Mouse (Mus musculus): ENCODE measurements at regions not wholly inside any gene's neighbourhood (a gene's known extent, or its start where the extent isn't known, plus 50 kb on each side); places are given as distances from the start of the nearest gene placed in this dataset.

GRCm38 (mm10) chr10:23004768-23005167, 184.8 kb upstream of the Tcf21 start:
- no peak for ATAC-seq (replicated peaks; ENCODE audit: low FRiP score)

GRCm38 (mm10) chr10:23003686-23004085, 183.7 kb upstream of the Tcf21 start:
- Histone ChIP-seq H3K4me2 (no peak overlapping the region), H3K9me3 (ENCODE audit: control insufficient read depth, low read length) (no peaks in the 10 kb centered on the region), H3K27me3 (replicated peaks; ENCODE audit: control insufficient read depth, insufficient read depth, low read length) (no peaks in the 10 kb centered on the region), H3K27ac (ENCODE audit: low read depth, low read length) (no peak overlapping the region), H3K36me3 (ENCODE audit: control insufficient read depth, insufficient read depth, low read length) (no peaks in the 10 kb centered on the region), H3K9ac (ENCODE audit: low read depth, low read length) (no peak overlapping the region), H3K4me1 (replicated peaks; ENCODE audit: control insufficient read depth, insufficient read depth, low read length) (no peaks in the 10 kb centered on the region), H3K4me3 (ENCODE audit: low read depth, low read length) (no peak overlapping the region)
- ATAC-seq (replicated peaks; ENCODE audit: low FRiP score) = no peak
- no peak for DNase-seq (ENCODE audit: low spot score)

More at GRCm38 (mm10) chr10:23004768-23005167, 184.8 kb upstream of the Tcf21 start:
- H3K4me2 ChIP-seq = no peak overlapping the region
- H3K9me3 ChIP-seq (ENCODE audit: control insufficient read depth, low read length) = no peaks in the 10 kb centered on the region
- H3K4me3 ChIP-seq (ENCODE audit: low read depth, low read length) = no peak overlapping the region
- H3K27ac ChIP-seq (ENCODE audit: low read depth, low read length) = no peak overlapping the region
- DNase-seq (ENCODE audit: low spot score) = no peak
- no peaks in the 10 kb centered on the region for H3K36me3 ChIP-seq (ENCODE audit: control insufficient read depth, insufficient read depth, low read length)
- WGBS = 72% methylated on average over 1 of the region's 1 CpGs
- H3K9ac ChIP-seq (ENCODE audit: low read depth, low read length) = no peak overlapping the region
- no peaks in the 10 kb centered on the region for H3K4me1 ChIP-seq (replicated peaks; ENCODE audit: control insufficient read depth, insufficient read depth, low read length)
- H3K27me3 ChIP-seq (replicated peaks; ENCODE audit: control insufficient read depth, insufficient read depth, low read length) = no peaks in the 10 kb centered on the region

GRCm38 (mm10) chr10:22998561-22998960, 178.6 kb upstream of the Tcf21 start:
- no peaks in the 10 kb centered on the region for H3K36me3 ChIP-seq (ENCODE audit: control insufficient read depth, insufficient read depth, low read length)
- WGBS = 68% methylated on average over 2 of the region's 2 CpGs
- ATAC-seq (replicated peaks; ENCODE audit: low FRiP score) (no peak), DNase-seq (ENCODE audit: low spot score) (no peak)
- H3K9me3 ChIP-seq (ENCODE audit: control insufficient read depth, low read length) = no peaks in the 10 kb centered on the region
- no peak overlapping the region for H3K27ac ChIP-seq (ENCODE audit: low read depth, low read length)
- H3K9ac ChIP-seq (ENCODE audit: low read depth, low read length) = no peak overlapping the region
- H3K4me3 ChIP-seq (ENCODE audit: low read depth, low read length) = no peak overlapping the region
- H3K27me3 ChIP-seq (replicated peaks; ENCODE audit: control insufficient read depth, insufficient read depth, low read length) = no peaks in the 10 kb centered on the region
- no peak overlapping the region for H3K4me2 ChIP-seq
- H3K4me1 ChIP-seq (replicated peaks; ENCODE audit: control insufficient read depth, insufficient read depth, low read length) = no peaks in the 10 kb centered on the region

GRCm38 (mm10) chr10:22997571-22997970, 177.6 kb upstream of the Tcf21 start:
- no peak for ATAC-seq (replicated peaks; ENCODE audit: low FRiP score)

GRCm38 (mm10) chr10:22993158-22993557, 173.2 kb upstream of the Tcf21 start:
- no peak overlapping the region for H3K27ac ChIP-seq (ENCODE audit: low read depth, low read length)
- no peaks in the 10 kb centered on the region for H3K27me3 ChIP-seq (replicated peaks; ENCODE audit: control insufficient read depth, insufficient read depth, low read length)
- no peaks in the 10 kb centered on the region for H3K9me3 ChIP-seq (ENCODE audit: control insufficient read depth, low read length)
- no peak for ATAC-seq (replicated peaks; ENCODE audit: low FRiP score)
- no peak overlapping the region for H3K4me3 ChIP-seq (ENCODE audit: low read depth, low read length)
- no peaks in the 10 kb centered on the region for H3K4me1 ChIP-seq (replicated peaks; ENCODE audit: control insufficient read depth, insufficient read depth, low read length)
- WGBS = 84% methylated on average over 3 of the region's 3 CpGs
- no peak overlapping the region for H3K4me2 ChIP-seq
- H3K9ac ChIP-seq (ENCODE audit: low read depth, low read length) = no peak overlapping the region
- no peaks in the 10 kb centered on the region for H3K36me3 ChIP-seq (ENCODE audit: control insufficient read depth, insufficient read depth, low read length)
- no peak for DNase-seq (ENCODE audit: low spot score)

More at GRCm38 (mm10) chr10:22997571-22997970, 177.6 kb upstream of the Tcf21 start:
- Histone ChIP-seq H3K9ac (ENCODE audit: low read depth, low read length) (no peak overlapping the region), H3K27ac (ENCODE audit: low read depth, low read length) (no peak overlapping the region), H3K4me1 (replicated peaks; ENCODE audit: control insufficient read depth, insufficient read depth, low read length) (no peaks in the 10 kb centered on the region), H3K4me2 (no peak overlapping the region), H3K36me3 (ENCODE audit: control insufficient read depth, insufficient read depth, low read length) (no peaks in the 10 kb centered on the region), H3K4me3 (ENCODE audit: low read depth, low read length) (no peak overlapping the region), H3K27me3 (replicated peaks; ENCODE audit: control insufficient read depth, insufficient read depth, low read length) (no peaks in the 10 kb centered on the region), H3K9me3 (ENCODE audit: control insufficient read depth, low read length) (no peaks in the 10 kb centered on the region)
- 86% methylated on average over 5 of the region's 5 CpGs for WGBS
- DNase-seq (ENCODE audit: low spot score) = no peak

GRCm38 (mm10) chr10:22981798-22982197, 161.8 kb upstream of the Tcf21 start:
- DNase-seq (ENCODE audit: low spot score) (no peak), ATAC-seq (replicated peaks; ENCODE audit: low FRiP score) (peak; percentile 41; the same call in 1 of the 2 replicates)
- Histone ChIP-seq H3K9me3 (ENCODE audit: control insufficient read depth, low read length) (no peaks in the 10 kb centered on the region), H3K4me3 (ENCODE audit: low read depth, low read length) (no peak overlapping the region), H3K27ac (ENCODE audit: low read depth, low read length) (no peak overlapping the region), H3K4me2 (no peak overlapping the region), H3K9ac (ENCODE audit: low read depth, low read length) (no peak overlapping the region), H3K4me1 (replicated peaks; ENCODE audit: control insufficient read depth, insufficient read depth, low read length) (no peaks in the 10 kb centered on the region), H3K27me3 (replicated peaks; ENCODE audit: control insufficient read depth, insufficient read depth, low read length) (no peaks in the 10 kb centered on the region), H3K36me3 (ENCODE audit: control insufficient read depth, insufficient read depth, low read length) (no peaks in the 10 kb centered on the region)
- WGBS = 33% methylated on average over 6 of the region's 6 CpGs

- Histone ChIP-seq H3K27me3 (replicated peaks; ENCODE audit: control insufficient read depth, insufficient read depth, low read length) (no peaks in the 10 kb centered on the region), H3K27ac (ENCODE audit: low read depth, low read length) (no peak overlapping the region), H3K9me3 (ENCODE audit: control insufficient read depth, low read length) (no peaks in the 10 kb centered on the region), H3K4me2 (no peak overlapping the region), H3K36me3 (ENCODE audit: control insufficient read depth, insufficient read depth, low read length) (no peaks in the 10 kb centered on the region), H3K9ac (ENCODE audit: low read depth, low read length) (no peak overlapping the region), H3K4me1 (replicated peaks; ENCODE audit: control insufficient read depth, insufficient read depth, low read length) (no peaks in the 10 kb centered on the region), H3K4me3 (ENCODE audit: low read depth, low read length) (no peak overlapping the region)
- ATAC-seq (replicated peaks; ENCODE audit: low FRiP score) (no peak), DNase-seq (ENCODE audit: low spot score) (no peak)
- 82% methylated on average over 7 of the region's 7 CpGs for WGBS
Measured at GRCm38 (mm10) chr10:22978442-22978841, 158.5 kb upstream of the Tcf21 start.

- H3K27ac ChIP-seq (ENCODE audit: low read depth, low read length) = no peak overlapping the region
Measured at GRCm38 (mm10) chr10:22956956-22957355, 137.0 kb upstream of the Tcf21 start.

GRCm38 (mm10) chr10:22953283-22953682, 133.3 kb upstream of the Tcf21 start:
- Histone ChIP-seq H3K4me3 (ENCODE audit: low read depth, low read length) (no peak overlapping the region), H3K9ac (ENCODE audit: low read depth, low read length) (no peak overlapping the region), H3K4me1 (replicated peaks; ENCODE audit: control insufficient read depth, insufficient read depth, low read length) (no peaks in the 10 kb centered on the region), H3K36me3 (ENCODE audit: control insufficient read depth, insufficient read depth, low read length) (no peaks in the 10 kb centered on the region), H3K9me3 (ENCODE audit: control insufficient read depth, low read length) (no peaks in the 10 kb centered on the region), H3K4me2 (no peak overlapping the region), H3K27me3 (replicated peaks; ENCODE audit: control insufficient read depth, insufficient read depth, low read length) (no peaks in the 10 kb centered on the region), H3K27ac (ENCODE audit: low read depth, low read length) (no peak overlapping the region)
- ATAC-seq (replicated peaks; ENCODE audit: low FRiP score) (no peak), DNase-seq (ENCODE audit: low spot score) (no peak)
- WGBS = 57% methylated on average over 6 of the region's 6 CpGs

More at GRCm38 (mm10) chr10:22956956-22957355, 137.0 kb upstream of the Tcf21 start:
- ATAC-seq (replicated peaks; ENCODE audit: low FRiP score) (no peak), DNase-seq (ENCODE audit: low spot score) (no peak)
- H3K4me2 ChIP-seq = no peak overlapping the region
- no peaks in the 10 kb centered on the region for H3K4me1 ChIP-seq (replicated peaks; ENCODE audit: control insufficient read depth, insufficient read depth, low read length)
- no peak overlapping the region for H3K4me3 ChIP-seq (ENCODE audit: low read depth, low read length)
- WGBS = 82% methylated on average over 7 of the region's 7 CpGs
- H3K9ac ChIP-seq (ENCODE audit: low read depth, low read length) = no peak overlapping the region
- H3K9me3 ChIP-seq (ENCODE audit: control insufficient read depth, low read length) = no peaks in the 10 kb centered on the region
- no peaks in the 10 kb centered on the region for H3K27me3 ChIP-seq (replicated peaks; ENCODE audit: control insufficient read depth, insufficient read depth, low read length)
- H3K36me3 ChIP-seq (ENCODE audit: control insufficient read depth, insufficient read depth, low read length) = no peaks in the 10 kb centered on the region

Data from liver, embryonic 11.5 days (tissue).